Mouse (Mus musculus): ENCODE measurements around the gene Pcnx. TPM values are rescaled to one million over a fixed set of nuclear protein-coding genes. Genes with fewer than 3 reads are reported as not detected.
A peak's percentile ranks its signal among the peaks of the same experiment; 100 is the strongest.

The Pcnx gene
- 8.0 and 11.5 TPM in 2 replicates for polyA plus RNA-seq (2012; ENCODE audit: insufficient read depth, low replicate concordance)

DNA sequence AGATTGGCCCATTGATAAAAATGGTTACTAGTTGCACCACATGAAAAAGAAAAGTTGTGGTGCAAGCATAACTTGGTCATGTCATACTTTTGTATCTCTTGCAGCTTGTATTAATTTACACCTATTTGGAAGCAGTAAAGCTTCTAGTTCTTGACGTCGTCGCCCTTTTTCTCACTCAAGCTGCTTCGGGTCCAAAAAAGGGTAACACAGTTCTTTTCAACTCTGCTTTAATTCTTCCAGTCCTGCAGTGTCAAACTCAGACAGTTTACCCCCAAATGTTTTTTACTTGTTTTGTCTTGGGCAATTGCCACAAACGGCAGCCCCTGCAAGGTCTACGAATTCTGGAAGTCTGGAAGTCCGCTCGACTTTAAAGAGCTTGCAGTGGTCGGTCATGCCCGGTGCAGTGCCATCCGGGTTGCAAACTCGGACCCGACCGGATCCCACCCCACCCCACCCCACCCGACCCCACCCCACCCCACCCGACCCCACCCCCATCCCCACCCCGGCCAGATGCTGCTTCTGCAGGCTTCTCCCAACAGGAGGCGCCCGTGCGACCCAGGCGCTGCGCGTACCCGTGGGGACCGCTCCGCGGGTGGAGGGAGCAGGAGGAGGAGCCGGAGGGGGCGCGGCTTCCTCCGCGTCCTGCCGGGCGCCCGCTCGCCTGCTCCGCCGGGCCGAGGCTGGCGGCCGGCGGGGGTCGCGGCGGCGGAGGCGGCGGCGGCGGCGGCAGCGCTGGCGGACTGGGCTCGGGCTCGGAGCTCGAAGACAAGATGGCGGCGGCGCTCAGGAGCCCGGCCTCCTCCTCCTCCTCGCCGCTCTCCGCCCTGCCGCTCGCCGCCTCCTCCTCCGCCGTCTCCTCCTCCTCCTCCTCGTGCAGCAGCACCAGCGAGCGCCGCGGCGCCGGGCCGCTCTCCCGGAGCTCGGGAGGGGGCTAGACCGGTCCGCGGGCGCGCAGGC lies at the start of gene Pcnx:
Pcnx (plus strand) TSS at position 673 of the 957 bp plus-strand sequence.
- peak within 1 kb of the TSS; percentile 99 for H3K4me3 ChIP-seq (replicated peaks)
- peaks cover 36% of the 10 kb centered on the region for H3K27me3 ChIP-seq (replicated peaks)
- H3K36me3 ChIP-seq (replicated peaks; ENCODE audit: low read length) = no peaks in the 10 kb centered on the region
- H3K9me3 ChIP-seq = no peaks in the 10 kb centered on the region
- no peak for TF ChIP-seq FLI1 (IDR thresholded peaks at IDR 0.05; ENCODE audit: low read length)
- TF ChIP-seq GATA1 (IDR thresholded peaks at IDR 0.05; ENCODE audit: borderline replicate concordance, low read length) = no peak
- peaks cover 38% of the 10 kb centered on the region for H3K4me1 ChIP-seq

DNA sequence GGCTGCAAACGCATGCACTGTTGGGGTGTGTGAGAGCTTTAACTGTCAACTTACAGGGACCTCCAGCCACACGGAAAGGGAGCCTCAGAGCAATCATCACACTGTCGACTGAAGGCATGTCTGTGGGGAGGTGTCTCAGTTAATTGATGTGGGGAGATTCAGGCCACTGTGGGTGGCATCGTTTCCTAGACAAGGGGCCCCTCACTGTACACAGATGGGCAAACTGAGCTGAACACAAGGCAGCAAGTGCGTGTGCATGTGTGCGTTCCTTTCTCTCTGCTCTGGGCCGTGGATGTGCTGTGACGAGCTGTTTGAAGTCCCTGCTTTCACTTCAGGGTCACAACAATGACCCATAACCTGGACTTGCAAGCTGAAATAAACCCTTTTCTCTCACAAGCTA lies 49.4 kb upstream of the Pcnx start:
- H3K4me1 ChIP-seq = peaks cover 43% of the 10 kb centered on the region
- H3K36me3 ChIP-seq (replicated peaks; ENCODE audit: low read length) = no peaks in the 10 kb centered on the region
- H3K27me3 ChIP-seq (replicated peaks) = peaks cover 13% of the 10 kb centered on the region
- H3K9me3 ChIP-seq = peaks cover 5% of the 10 kb centered on the region; the same call in 1 of the 2 replicates
- peak overlapping the region; percentile 51 for H3K4me3 ChIP-seq (replicated peaks)
- TF ChIP-seq FLI1 (IDR thresholded peaks at IDR 0.05; ENCODE audit: low read length) = no peak
- TF ChIP-seq GATA1 (IDR thresholded peaks at IDR 0.05; ENCODE audit: borderline replicate concordance, low read length) = no peak

DNA sequence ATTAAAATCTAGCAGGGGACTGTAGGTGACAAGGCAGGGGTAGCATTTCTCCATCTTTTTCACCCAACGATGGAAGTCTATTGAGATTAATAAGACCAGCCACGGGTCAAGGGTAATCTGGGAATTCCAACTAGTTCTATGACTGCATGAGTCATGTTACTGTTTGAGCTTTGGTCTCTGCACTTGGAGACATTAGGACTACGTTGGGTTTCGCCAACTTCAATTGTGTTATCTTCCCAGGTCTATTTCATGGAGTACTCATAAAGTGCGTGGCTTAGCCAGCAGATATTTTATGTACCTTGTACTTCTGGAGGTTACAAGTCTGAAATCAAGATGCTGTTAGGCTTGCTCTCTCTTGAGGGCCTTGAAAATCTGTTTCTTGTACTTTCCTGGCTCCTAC lies 45.1 kb upstream of the Pcnx start:
- Histone ChIP-seq H3K27me3 (replicated peaks) (peaks cover 21% of the 10 kb centered on the region), H3K9me3 (peaks cover 5% of the 10 kb centered on the region; the same call in 1 of the 2 replicates), H3K4me1 (peaks cover 23% of the 10 kb centered on the region), H3K4me3 (replicated peaks) (no peak overlapping the region), H3K36me3 (replicated peaks; ENCODE audit: low read length) (no peaks in the 10 kb centered on the region)
- no peak for TF ChIP-seq FLI1 (IDR thresholded peaks at IDR 0.05; ENCODE audit: low read length)
- TF ChIP-seq GATA1 (IDR thresholded peaks at IDR 0.05; ENCODE audit: borderline replicate concordance, low read length) = no peak

DNA sequence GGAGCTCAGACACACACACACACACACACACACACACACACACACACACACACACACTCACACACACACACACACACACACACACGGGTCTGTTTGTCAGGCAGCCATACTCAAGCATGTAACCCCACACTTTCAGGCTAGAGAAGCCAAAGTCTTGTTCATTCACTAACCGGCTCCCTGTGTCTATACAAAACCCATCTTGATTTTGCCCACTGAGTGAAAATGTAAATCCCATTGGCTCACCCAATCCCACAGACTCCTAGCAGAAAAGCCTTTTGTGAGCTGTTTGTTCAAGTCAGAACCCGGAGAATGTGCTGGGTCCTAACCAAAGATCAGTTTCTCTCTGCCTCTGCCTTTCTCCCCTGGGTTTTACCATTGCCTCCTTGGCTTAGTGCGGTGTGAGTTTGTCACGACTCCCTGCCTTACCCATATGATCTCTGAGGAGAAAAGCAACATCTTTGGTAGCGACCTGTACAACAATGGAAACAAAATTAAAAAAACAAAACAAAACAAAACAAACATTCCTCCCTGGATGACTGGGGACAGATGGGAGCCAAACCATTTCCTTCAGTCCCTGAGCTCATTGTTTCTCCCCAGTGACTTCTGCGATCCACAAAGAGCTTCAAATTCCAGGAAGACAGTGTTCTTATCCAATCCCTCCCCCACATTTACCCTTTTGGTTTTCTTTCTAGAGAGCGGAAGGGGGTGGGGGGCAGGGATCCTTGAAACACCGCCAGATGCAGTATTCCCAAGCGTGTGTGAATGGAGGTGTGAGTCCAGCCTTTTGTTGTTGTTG lies 43.3 kb upstream of the Pcnx start:
- H3K27me3 ChIP-seq (replicated peaks) = peaks cover 23% of the 10 kb centered on the region
- H3K4me1 ChIP-seq = peaks cover 18% of the 10 kb centered on the region

DNA sequence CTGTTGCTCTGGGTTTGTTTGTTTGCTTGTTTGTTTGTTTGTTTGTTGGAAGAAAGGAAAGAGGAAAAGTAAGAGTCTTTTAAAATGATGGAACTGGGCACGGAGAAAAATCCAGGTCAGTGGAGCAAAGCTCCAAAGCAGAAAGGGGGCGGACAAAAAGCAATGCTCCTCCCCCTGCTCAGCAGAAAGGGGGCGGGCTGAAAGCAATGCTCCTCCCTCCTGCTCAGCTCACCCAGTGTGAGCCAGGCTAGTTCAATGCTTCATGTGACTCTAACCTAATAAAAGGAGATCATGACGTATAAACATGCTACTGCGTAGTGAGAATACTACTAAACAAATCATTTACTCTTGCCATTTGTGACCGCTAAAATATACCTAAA lies 42.7 kb upstream of the Pcnx start:
- Histone ChIP-seq H3K36me3 (replicated peaks; ENCODE audit: low read length) (no peaks in the 10 kb centered on the region), H3K4me1 (peaks cover 18% of the 10 kb centered on the region), H3K4me3 (replicated peaks) (peak overlapping the region; percentile 56), H3K9me3 (peaks cover 5% of the 10 kb centered on the region; the same call in 1 of the 2 replicates), H3K27me3 (replicated peaks) (peaks cover 23% of the 10 kb centered on the region)
- TF ChIP-seq GATA1 (IDR thresholded peaks at IDR 0.05; ENCODE audit: borderline replicate concordance, low read length) (no peak), FLI1 (IDR thresholded peaks at IDR 0.05; ENCODE audit: low read length) (no peak)

More for the DNA sequence above, 43.3 kb upstream of the Pcnx start:
- H3K36me3 ChIP-seq (replicated peaks; ENCODE audit: low read length) = no peaks in the 10 kb centered on the region
- H3K9me3 ChIP-seq = peaks cover 5% of the 10 kb centered on the region; the same call in 1 of the 2 replicates
- peak overlapping the region; percentile 64 for H3K4me3 ChIP-seq (replicated peaks)
- TF ChIP-seq FLI1 (IDR thresholded peaks at IDR 0.05; ENCODE audit: low read length) (no peak), GATA1 (IDR thresholded peaks at IDR 0.05; ENCODE audit: borderline replicate concordance, low read length) (no peak)

DNA sequence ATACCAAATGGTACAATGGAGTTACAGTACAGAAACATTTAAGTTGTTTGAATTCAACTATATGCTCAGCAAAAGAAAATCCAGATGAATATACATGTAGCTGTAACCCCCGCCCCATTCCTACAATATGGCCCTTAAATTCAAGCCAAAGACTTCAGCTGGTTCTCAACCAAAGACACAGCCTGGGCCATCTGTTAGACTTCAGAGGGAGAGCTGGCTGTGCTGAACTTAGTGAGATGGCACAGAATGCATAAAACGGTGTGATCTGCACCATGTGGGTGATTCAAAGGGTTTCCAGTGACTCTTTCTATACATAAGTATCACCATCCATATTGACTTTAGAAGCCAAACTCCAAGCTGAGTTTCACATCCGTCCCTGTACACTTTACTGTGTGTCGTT lies 39.1 kb upstream of the Pcnx start:
- Histone ChIP-seq H3K4me3 (replicated peaks) (no peak overlapping the region), H3K9me3 (no peaks in the 10 kb centered on the region), H3K4me1 (peaks cover 18% of the 10 kb centered on the region), H3K27me3 (replicated peaks) (peaks cover 36% of the 10 kb centered on the region), H3K36me3 (replicated peaks; ENCODE audit: low read length) (no peaks in the 10 kb centered on the region)
- TF ChIP-seq FLI1 (IDR thresholded peaks at IDR 0.05; ENCODE audit: low read length) = no peak
- TF ChIP-seq GATA1 (IDR thresholded peaks at IDR 0.05; ENCODE audit: borderline replicate concordance, low read length) = no peak

DNA sequence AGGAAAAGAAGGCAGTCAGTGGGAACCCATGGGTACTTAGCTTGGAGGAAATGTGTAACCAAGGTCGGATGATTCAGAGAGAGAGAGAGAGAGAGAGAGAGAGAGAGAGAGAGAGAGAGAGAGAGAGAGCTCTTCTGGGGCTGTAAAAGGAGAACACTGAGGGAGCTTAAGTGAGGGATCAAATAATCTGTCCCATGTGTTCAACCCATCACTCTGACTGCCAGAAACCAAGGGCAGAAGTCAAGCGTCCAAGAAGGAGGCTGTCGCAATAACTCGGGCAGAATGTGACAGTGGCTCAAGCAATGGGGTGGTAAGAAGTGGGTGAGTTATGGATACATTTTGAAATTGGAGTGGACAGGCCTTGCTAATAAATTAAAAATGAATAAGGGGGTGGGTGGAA lies 37.6 kb upstream of the Pcnx start:
- Histone ChIP-seq H3K27me3 (replicated peaks) (peaks cover 36% of the 10 kb centered on the region), H3K4me3 (replicated peaks) (no peak overlapping the region), H3K9me3 (no peaks in the 10 kb centered on the region), H3K36me3 (replicated peaks; ENCODE audit: low read length) (no peaks in the 10 kb centered on the region), H3K4me1 (peaks cover 10% of the 10 kb centered on the region)
- TF ChIP-seq GATA1 (IDR thresholded peaks at IDR 0.05; ENCODE audit: borderline replicate concordance, low read length) (no peak), FLI1 (IDR thresholded peaks at IDR 0.05; ENCODE audit: low read length) (no peak)

DNA sequence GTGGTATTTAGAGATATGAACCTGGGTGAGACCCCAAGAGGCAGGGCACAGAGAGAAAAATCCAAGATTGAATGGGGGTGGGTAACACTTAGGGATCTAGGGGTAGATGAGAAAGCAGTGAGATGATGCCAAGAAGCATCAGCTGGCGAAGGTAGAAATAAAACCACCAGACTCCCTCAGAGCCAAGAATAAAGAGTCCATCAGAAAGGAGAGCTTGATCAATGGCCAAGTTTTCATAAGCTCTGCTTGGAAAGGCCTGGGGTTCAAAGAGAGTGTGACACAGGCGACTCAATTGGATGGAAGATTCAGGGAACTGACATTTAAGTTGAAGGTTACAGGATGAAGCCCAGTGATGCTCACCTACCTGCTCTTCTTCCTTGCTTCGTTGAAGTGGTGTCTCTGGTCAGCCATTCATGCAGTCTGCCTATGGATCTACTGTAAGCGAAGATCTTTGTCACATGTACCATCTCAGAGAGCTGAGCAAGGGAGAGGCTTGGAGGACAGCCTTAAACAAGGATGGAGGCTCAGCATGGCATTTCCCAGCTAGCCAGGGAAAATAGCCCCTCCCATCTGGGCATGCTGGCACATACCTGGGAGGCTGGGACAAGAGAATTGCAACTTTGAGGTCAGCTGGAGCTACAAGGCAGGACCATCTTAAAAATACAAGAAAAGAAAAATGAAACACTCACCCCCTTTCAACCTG lies 36.9 kb upstream of the Pcnx start:
- TF ChIP-seq FLI1 (IDR thresholded peaks at IDR 0.05; ENCODE audit: low read length) (no peak), GATA1 (IDR thresholded peaks at IDR 0.05; ENCODE audit: borderline replicate concordance, low read length) (no peak)
- no peak overlapping the region for H3K4me3 ChIP-seq (replicated peaks)
- peaks cover 36% of the 10 kb centered on the region for H3K27me3 ChIP-seq (replicated peaks)
- no peaks in the 10 kb centered on the region for H3K36me3 ChIP-seq (replicated peaks; ENCODE audit: low read length)
- H3K9me3 ChIP-seq = no peaks in the 10 kb centered on the region
- peaks cover 9% of the 10 kb centered on the region for H3K4me1 ChIP-seq

DNA sequence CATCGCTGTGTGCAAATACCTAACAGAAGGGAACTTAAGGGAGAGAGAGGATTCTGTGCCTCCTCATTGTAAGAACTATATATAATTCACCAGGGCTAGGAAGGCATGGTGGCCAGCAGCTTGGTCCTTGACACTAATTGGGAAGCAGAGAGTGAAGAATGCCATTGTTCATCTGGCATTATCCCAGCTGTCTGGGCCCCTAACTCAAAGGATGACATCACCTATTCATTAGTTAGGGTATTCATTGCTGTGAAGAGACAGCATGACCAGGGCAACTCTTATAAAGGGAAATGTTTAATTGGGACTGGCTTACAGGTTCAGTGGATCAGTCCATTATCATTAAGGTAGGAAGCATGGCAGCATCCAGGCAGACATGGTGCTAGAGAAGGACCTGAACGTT lies 31.5 kb upstream of the Pcnx start:
- TF ChIP-seq GATA1 (IDR thresholded peaks at IDR 0.05; ENCODE audit: borderline replicate concordance, low read length) = no peak
- TF ChIP-seq FLI1 (IDR thresholded peaks at IDR 0.05; ENCODE audit: low read length) = no peak
- no peaks in the 10 kb centered on the region for H3K36me3 ChIP-seq (replicated peaks; ENCODE audit: low read length)
- H3K9me3 ChIP-seq = no peaks in the 10 kb centered on the region
- H3K27me3 ChIP-seq (replicated peaks) = peaks cover 45% of the 10 kb centered on the region
- no peak overlapping the region for H3K4me3 ChIP-seq (replicated peaks)
- H3K4me1 ChIP-seq = peaks cover 7% of the 10 kb centered on the region

Data from megakaryocyte, embryonic 14.5 days (primary cell).